Mouse (Mus musculus): Measurements from ENCODE around the gene Rgs3.

DNA sequence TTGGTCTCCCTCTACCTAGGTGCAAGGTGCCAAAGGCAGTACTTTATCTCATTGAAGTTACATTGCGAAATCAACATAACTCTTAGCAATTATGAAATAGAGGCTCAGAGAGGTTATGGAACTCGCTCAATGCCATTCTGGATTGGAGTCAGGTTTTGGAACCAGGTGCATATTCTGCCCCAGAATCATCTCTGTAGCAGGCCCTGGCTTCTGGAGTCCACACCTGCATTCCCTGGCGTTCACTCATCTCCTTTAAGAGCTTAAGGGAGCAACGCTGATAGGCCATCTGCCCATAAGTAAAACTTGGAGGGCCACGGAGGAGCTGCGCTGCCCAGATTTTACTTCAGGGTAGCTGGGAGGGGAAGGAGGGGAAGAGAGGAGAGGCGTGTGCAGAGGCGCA, 42.6 kb upstream of the Rgs3 start:
- no peak for TF ChIP-seq POLR2A (IDR thresholded peaks at IDR 0.05; ENCODE audit: borderline replicate concordance, low read depth, low read length)
- no peak for TF ChIP-seq CTCF (IDR thresholded peaks at IDR 0.05; ENCODE audit: low read depth, low read length)
